ENCODE assay signal across 10 mouse cellular contexts in the genomic region with DNA sequence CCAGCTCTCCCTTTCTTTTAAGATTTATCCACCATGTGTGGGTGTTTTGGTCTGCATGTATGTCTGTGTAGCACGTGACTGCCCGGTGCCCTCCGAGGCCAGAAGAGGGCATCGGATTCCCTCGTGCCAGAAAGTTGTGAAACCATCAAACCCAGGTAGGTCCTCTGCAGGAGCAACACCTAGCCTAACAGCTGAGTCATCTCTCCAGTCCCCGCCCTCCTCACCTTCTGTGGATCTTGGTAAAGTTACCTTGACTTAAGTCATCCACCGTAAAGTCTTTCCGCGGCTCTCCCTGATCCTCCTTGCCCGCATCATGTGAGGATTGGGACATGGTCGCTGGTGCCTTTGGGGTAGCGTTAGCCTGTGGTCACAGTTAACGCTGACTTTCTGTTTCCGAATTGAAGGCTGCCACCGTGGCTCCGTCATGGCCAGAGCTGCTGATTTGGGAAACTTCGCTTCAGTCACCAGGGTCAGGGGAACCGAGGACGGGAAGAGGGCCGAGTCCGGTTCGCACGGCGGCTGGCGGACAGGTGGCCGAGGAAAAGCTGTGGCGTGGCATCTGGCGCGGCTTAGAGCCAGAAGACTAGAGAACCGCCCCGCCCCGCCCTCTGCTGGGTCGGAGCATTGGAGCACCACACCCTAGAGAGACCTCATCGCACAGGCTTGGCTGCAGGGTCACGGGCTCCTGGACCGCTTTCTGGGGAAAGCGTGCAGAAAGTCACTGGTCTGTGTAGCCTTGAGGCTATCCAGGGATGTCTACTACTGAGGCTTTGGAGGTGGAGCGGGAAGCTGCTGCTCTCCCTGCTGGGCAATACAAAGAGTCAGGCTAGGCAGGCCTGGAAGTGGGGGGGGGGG. TPM values are rescaled to one million over a fixed set of nuclear protein-coding genes. Genes with fewer than 3 reads are reported as not detected.
DNase-seq lines count a peak whose midpoint lies in the region; ATAC-seq and TF ChIP-seq lines count a peak whose summit lies in the region.
"Had no signal": no experiment of that assay in that cellular context is flagged by ENCODE, and none has a peak within 500 bp of the region (broad histone marks: within the 10 kb centered on the region; RNA-seq: fewer than 3 reads in every experiment).

No protein-coding gene starts in this region.

- TF ChIP-seq CTCF in olfactory bulb, adult 2 months (IDR thresholded peaks at IDR 0.05; ENCODE audit: insufficient read depth, low read depth, low read length) = no peak

- no peak for TF ChIP-seq POLR2A in olfactory bulb, adult 2 months (IDR thresholded peaks at IDR 0.05; ENCODE audit: insufficient read depth, low read depth, low read length)

- peak overlapping the region; percentile 32; the same call in 1 of the 2 replicates for H3K9ac ChIP-seq in embryonic facial prominence, embryonic 13.5 days
- no peak overlapping the region for H3K9ac ChIP-seq in liver, embryonic 12.5 days

- peak; percentile 9 for DNase-seq in heart, postnatal 25 days (ENCODE audit: low spot score)
- no peak for DNase-seq in right cerebral cortex, adult 18-20 months
- DNase-seq in right cerebral cortex, postnatal 36 days (ENCODE audit: low spot score in 2 of 2) = no peak

- no peaks in the 10 kb centered on the region for H3K36me3 ChIP-seq in megakaryocyte, embryonic 14.5 days (replicated peaks; ENCODE audit: low read length)
- H3K36me3 ChIP-seq in embryonic facial prominence, embryonic 13.5 days = no peaks in the 10 kb centered on the region
- H3K36me3 ChIP-seq in liver, embryonic 12.5 days = no peaks in the 10 kb centered on the region

- H3K27ac ChIP-seq in embryonic facial prominence, embryonic 13.5 days = no peak overlapping the region
- H3K27ac ChIP-seq in liver, embryonic 12.5 days = no peak overlapping the region
- no peak overlapping the region for H3K27ac ChIP-seq in olfactory bulb, adult 2 months (ENCODE audit: insufficient read depth, low read depth, low read length)

- intact Hi-C loops in heart, postnatal 25 days (cut with DNase I) = no loop called here

- peaks cover 5% of the 10 kb centered on the region; the same call in 1 of the 2 replicates for H3K4me1 ChIP-seq in megakaryocyte, embryonic 14.5 days
- H3K4me1 ChIP-seq in embryonic facial prominence, embryonic 13.5 days = peaks cover 9% of the 10 kb centered on the region
- 0 out of 2 replicates have a peak, but pooled peaks cover 5% of the 10 kb centered on the region for H3K4me1 ChIP-seq in liver, embryonic 12.5 days
- peaks cover 6% of the 10 kb centered on the region for H3K4me1 ChIP-seq in olfactory bulb, adult 2 months (ENCODE audit: control insufficient read depth, insufficient read depth, low read length)

- peaks cover 32% of the 10 kb centered on the region for H3K9me3 ChIP-seq in megakaryocyte, embryonic 14.5 days
- H3K9me3 ChIP-seq in embryonic facial prominence, embryonic 13.5 days = peaks cover 6% of the 10 kb centered on the region; the same call in 1 of the 2 replicates
- peaks cover 8% of the 10 kb centered on the region; the same call in 1 of the 2 replicates for H3K9me3 ChIP-seq in liver, embryonic 12.5 days (replicated peaks)

- H3K4me2 ChIP-seq in embryonic facial prominence, embryonic 13.5 days = peak overlapping the region; percentile 63
- H3K4me2 ChIP-seq in liver, embryonic 12.5 days = peak overlapping the region; percentile 50

- peaks cover 39% of the 10 kb centered on the region for H3K27me3 ChIP-seq in megakaryocyte, embryonic 14.5 days (replicated peaks)
- H3K27me3 ChIP-seq in embryonic facial prominence, embryonic 13.5 days = peaks cover 37% of the 10 kb centered on the region
- H3K27me3 ChIP-seq in liver, embryonic 12.5 days (replicated peaks) = peaks cover 50% of the 10 kb centered on the region

- peak overlapping the region; percentile 64 for H3K4me3 ChIP-seq in megakaryocyte, embryonic 14.5 days (replicated peaks)
- H3K4me3 ChIP-seq in embryonic facial prominence, embryonic 13.5 days = peak overlapping the region; percentile 38
- peak overlapping the region; percentile 17; the same call in 1 of the 2 replicates for H3K4me3 ChIP-seq in liver, embryonic 12.5 days
- peak overlapping the region; percentile 4; the same call in 1 of the 2 replicates for H3K4me3 ChIP-seq in olfactory bulb, adult 2 months (ENCODE audit: insufficient read depth, low read depth, low read length)

- WGBS in embryonic facial prominence, embryonic 13.5 days = 4% methylated on average over 38 of the region's 38 CpGs
- WGBS in liver, embryonic 12.5 days (ENCODE audit: insufficient replicate concordance) = 8% methylated on average over 38 of the region's 38 CpGs
- 10% methylated on average over 38 of the region's 38 CpGs for WGBS in olfactory bulb, adult 2 months

- no peak for ATAC-seq in megakaryocyte, adult 5-6 weeks (ENCODE audit: poor library complexity, severe bottlenecking)
- ATAC-seq in embryonic facial prominence, embryonic 13.5 days (ENCODE audit: insufficient number of reproducible peaks, insufficient read depth, low FRiP score, low TSS enrichment, low read depth) = no peak
- no peak for ATAC-seq in liver, embryonic 12.5 days

RNA-seq across cellular contexts. Expression of a gene that starts 13.4 kb away (rescaled TPM):
- polyA plus RNA-seq in megakaryocyte, embryonic 14.5 days (2012; ENCODE audit: insufficient read depth, low replicate concordance) = not detected in 2 replicates
- not detected in 2 replicates for total RNA-seq in megakaryocyte, adult 5-6 weeks (2015)
- not detected in 2 replicates for total RNA-seq in megakaryocyte, adult 5-6 weeks (2017)
- polyA plus RNA-seq in embryonic facial prominence, embryonic 13.5 days (2015; fragmentation: Nextera tagmentation; extraction: Ambion mirVana) = 2.7 and 3.5 TPM in 2 replicates
- 1 to 10 TPM in 1 of 2 experiments, under 1 TPM in 1; 0.52 to 1.1 TPM for total RNA-seq in heart, postnatal 25 days (2021)
- polyA plus RNA-seq in liver, embryonic 12.5 days (2016; fragmentation: Nextera tagmentation; extraction: Ambion mirVana) = 2.8 and 2.9 TPM in 2 replicates
- not detected in 2 replicates for polyA plus RNA-seq in olfactory bulb, adult 2 months (2012; ENCODE audit: insufficient read depth, insufficient read length, low replicate concordance, missing spikeins)
- total RNA-seq: neutrophil, adult 5-6 weeks had no signal

RNA-seq across cellular contexts. Expression of a gene that starts 33.1 kb away (rescaled TPM):
- not detected in 2 replicates for polyA plus RNA-seq in megakaryocyte, embryonic 14.5 days (2012; ENCODE audit: insufficient read depth, low replicate concordance)
- total RNA-seq in megakaryocyte, adult 5-6 weeks (2015) = not detected in 2 replicates
- total RNA-seq in megakaryocyte, adult 5-6 weeks (2017) = not detected in 2 replicates
- not detected in 2 replicates for polyA plus RNA-seq in embryonic facial prominence, embryonic 13.5 days (2015; fragmentation: Nextera tagmentation; extraction: Ambion mirVana)
- total RNA-seq in heart, postnatal 25 days (2021) = not detected
- polyA plus RNA-seq in liver, embryonic 12.5 days (2016; fragmentation: Nextera tagmentation; extraction: Ambion mirVana) = not detected in 2 replicates
- not detected in 2 replicates for polyA plus RNA-seq in olfactory bulb, adult 2 months (2012; ENCODE audit: insufficient read depth, insufficient read length, low replicate concordance, missing spikeins)
- total RNA-seq: adrenal gland, adult 18-20 months; neutrophil, adult 5-6 weeks had no signal

Comparison
In these comparisons a context has a peak if more than half of its experiments do, and no peak if none do; other contexts are left out.
1. H3K4me3 ChIP-seq: peak in every context shown above with its lines; median percentile 64 in megakaryocyte, embryonic 14.5 days; 38 in embryonic facial prominence, embryonic 13.5 days; 17 in liver, embryonic 12.5 days; 4 in olfactory bulb, adult 2 months.